Mouse (Mus musculus): ENCODE data around the gene Ankrd33.

The Ankrd33 gene

DNA sequence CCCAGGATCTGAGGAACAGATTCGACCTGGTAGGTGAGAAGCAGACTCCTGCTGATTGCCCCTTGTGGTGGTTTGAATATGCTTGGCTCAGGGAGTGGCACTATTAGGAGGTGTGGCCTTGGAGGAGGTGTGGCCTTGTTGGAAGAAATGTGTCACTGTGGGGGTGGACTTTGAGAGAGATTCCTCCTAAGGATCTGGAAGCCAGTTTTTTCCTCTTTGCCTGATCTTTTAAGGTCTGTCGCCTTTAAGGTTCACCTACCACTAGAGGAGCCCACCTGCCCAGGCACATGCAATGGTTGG, 6.7 kb downstream of the Ankrd33 start:
- in situ Hi-C loops (cut with MboI, MseI) = loop anchor here (5.0 kb wide), 1 partner anchor 565 kb away; no protein-coding TSS in a partner anchor

DNA sequence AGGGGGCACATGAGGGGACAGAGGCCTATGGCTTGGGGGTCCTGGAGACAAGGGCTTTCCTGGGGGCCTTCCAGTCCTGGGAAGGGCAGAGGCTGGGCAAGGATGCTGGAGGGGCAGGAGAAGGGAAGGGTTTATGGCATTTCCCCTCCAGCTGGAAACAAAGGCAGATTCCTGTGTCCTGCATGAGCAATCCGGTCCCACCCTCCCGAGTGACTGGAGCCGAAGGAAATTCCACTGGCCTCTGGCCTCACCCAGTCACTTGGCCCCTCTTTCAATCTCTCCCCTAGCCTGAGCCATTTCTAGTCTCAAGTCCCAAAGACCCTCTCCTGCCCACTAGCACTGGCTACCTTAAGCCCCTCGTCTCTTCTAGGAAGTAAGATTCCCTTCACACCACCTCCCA, 7.6 kb downstream of the Ankrd33 start:
- in situ Hi-C loops (cut with MboI, MseI) = loop anchor here (5.0 kb wide), 1 partner anchor 564 kb away; no protein-coding TSS in a partner anchor

DNA sequence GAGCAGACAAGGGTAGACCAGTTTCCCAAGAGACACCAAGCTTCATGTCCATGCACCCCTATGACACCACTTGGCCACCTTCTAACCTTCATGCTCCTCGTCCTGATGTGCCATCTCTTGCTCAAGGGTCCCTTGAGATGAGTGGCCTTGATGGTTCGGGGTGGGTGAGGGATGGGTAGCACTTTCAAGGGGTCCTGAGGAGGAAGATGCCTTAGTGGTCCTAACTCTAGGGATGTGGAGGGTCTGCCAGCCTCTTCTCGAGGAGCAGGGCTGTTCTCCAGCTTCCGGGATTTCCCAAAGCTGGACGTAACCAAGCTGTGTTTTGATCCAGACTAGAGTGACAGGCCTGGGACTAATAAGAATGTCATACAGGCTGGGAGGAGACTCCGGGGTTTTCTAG, 10.0 kb downstream of the Ankrd33 start:
- in situ Hi-C loops (cut with MboI, MseI) = no loop called here

DNA sequence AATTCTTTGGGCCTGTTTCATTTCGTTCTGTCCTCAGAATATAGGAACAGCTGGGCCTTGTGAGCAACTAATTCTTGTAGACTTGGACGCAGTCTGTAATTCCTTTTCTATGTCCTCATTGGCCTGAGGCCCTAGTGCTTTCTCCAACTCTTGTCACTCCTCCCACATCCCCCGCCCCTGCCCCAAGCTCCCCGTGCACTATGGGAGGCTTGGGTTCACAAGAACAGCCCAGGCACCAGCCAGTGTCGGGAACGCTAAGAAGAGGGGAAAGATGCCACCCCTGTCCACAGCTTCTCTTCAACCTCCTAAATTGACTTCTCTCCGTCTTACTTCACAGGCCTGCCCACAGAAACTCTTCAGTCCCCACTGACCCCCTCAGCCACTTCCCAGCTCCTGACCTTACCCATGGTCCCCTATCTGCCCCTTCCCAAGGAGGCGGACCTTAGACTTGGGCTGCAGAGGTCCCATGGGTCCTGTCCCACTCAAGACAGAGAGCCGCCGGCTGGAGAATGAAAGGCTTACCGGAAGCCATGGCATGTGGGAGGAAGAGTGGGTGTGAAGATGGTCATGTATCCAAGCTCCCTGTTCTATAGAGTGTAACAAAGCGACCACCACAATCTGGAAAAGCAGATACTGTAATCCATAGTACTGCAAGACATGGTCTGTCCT, 11.5 kb downstream of the Ankrd33 start:
- in situ Hi-C loops (cut with MboI, MseI) = no loop called here

DNA sequence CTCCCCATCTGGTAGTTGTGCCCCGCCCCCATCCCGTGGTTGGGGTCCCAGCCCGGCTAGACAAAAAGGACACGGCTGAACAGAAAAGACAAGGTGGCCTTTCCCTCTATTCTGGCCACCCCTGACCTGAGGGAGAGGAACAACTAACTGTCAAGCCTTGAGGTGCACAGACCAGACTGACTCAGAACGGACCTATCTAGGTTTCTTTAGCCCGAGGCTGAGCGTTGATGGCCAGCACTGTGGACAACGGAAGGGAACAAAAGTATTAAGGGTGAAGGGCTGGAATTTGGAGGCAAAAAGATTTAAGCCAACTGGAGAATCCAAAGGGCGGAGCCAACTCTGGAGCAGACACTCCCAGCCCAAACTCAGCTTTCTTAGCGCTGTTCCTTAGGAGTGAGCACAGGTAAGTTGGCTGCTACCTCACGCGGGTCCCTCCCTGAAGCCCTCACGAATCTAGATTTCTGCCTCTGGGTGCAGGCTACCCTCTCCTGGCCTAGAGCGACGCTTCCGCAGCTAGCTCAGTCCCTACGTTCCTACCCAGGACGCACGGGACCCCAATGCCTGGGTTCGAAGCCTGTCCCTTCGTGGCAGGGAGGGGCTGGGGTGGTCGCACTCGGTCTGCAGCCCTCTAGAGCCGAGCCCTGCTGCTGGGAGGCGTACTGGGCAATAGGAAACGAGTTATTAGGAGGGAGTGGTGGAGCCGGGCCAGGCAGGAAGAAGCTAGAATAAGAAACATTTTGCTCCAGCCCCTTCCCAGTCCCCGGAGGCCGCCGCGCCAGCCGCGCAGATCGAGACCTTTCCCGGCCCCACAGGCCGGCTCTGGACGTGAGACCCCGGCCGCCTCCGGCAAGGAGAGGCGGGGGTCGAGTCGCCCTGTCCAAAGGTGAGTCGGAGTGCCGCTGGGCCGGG, 12.9 kb downstream of the Ankrd33 start, which contains the start of gene Acvrl1:
Acvrl1 (plus strand) TSS at position 342 of the 909 bp plus-strand sequence.
- in situ Hi-C loops (cut with MboI, MseI) = no loop called here

DNA sequence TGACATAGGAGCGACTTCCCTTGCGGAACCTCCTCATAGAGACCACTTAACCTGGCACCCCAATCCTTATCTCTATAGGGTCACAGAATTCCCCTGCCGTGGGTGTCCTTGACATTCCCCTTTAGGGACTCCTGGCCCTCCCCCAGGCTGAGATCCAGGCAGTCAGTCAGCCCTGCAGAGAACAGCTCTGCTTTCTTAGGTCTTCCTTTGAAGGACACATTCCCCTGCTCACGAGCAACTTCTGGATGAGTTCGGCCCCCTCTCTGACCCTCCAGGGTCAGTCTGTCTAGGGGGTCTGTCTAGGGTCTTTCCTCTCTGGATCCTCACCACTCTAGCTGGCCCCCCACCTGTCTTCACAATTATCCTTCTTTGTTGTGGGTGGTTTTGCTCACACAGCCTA, 13.9 kb downstream of the Ankrd33 start:
- in situ Hi-C loops (cut with MboI, MseI) = no loop called here

DNA sequence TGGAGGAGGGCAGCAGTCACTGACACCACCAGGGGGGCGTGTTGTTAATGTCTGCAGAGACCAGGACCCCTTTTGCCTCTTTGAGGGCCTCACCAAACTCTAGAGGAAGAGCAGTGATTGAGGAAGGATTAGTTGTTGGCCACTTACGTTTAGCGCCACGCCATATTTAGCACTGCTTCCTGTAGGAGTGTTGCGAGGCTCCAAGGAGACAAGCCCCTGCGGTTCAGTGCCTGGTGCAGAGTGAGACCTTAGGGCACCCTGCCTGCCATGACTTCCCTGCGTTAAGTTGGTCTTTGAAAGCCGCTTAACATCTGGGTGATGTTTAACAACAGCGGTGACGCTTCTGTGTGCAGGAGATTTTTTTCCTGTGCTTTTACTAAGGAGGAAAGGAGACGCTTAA, 15.9 kb downstream of the Ankrd33 start:
- in situ Hi-C loops (cut with MboI, MseI) = no loop called here

DNA sequence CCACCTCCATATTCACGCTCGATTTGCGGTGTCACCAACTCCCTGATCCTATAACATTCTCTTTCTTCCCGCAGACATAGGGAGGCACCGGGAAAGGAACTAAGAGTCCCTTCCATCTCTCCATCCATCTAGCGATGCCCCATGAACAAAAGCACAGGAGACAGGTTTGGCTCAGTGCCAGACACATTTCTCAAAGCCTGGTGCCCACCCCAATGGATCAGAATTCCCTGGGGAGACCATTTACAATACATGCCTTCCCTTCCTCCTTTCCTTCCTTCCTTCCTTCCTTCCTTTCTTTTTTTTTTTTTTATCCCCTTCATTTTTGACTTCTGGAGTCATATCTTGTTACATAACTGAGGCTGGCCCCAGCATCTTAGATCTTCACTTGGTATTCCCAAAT, 16.5 kb downstream of the Ankrd33 start:
- in situ Hi-C loops (cut with MboI, MseI) = no loop called here

DNA sequence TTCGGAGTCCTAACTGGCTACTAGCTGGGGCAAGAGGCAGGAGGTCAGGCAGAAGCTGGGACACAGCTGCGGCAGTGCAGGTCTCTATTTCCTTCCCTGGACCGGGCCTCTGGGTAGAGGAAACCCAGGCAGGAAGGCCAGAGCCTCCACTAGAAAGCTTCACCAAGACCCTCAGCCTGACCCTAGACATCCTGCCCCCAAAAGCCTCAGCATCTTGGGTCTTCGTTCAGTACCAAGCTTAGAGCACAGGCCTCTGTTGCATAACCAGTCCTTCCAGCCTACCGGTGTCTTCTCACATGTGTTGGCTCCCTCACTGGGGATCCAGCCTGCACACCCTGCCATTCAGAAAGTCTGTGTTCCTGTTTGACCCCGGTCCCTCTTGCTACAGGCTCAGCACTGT, 17.2 kb downstream of the Ankrd33 start:
- in situ Hi-C loops (cut with MboI, MseI) = no loop called here

DNA sequence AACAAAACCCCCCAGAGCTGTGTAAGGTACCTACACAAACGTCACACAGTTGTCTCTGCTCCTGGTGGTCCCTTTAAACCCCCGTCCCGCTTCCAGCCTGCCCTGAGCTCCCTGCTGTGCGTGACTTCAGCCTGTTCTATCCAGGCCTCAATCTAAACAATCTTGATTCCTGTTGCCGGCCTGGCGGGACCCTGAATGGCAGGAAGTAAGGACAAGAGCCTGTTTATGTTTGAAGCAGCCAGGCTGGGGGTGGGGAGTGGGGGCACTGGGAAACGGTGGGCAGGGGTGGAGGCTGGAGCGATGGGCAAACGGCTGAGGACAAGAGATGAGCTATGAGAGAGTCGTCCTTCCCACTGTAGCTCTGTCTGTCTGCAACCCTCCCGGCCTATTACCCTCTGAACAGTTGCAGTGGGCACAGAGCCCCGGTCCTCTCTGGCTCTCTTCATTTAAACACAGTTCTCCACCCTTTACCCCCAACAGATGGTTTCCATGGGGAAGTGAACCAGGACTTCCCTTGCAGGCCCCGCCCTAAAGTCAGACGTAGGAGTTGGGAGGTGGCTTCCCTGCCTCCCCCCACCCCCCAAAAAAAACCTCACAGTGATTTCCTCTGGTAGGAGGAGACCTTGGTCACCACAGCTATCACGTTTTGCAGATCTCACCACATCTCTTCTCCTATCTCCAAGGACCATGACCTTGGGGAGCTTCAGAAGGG, 18.6 kb downstream of the Ankrd33 start:
- in situ Hi-C loops (cut with MboI, MseI) = no loop called here

DNA sequence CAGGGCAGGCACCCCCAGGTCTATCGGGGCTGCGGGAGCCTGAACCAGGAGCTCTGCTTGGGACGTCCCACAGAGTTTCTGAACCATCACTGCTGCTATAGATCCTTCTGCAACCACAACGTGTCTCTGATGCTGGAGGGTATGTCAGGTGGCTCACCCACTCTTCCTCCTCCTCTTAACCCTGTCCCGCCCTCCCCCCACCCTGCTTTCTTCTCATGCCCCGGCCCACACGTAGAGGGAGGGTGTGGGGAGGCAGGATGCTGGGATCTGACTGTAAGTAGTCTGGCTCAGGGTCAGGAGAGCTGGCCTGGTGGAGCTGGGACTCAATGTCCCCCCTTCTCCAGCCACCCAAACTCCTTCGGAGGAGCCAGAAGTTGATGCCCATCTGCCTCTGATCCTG, 19.9 kb downstream of the Ankrd33 start:
- in situ Hi-C loops (cut with MboI, MseI) = no loop called here

DNA sequence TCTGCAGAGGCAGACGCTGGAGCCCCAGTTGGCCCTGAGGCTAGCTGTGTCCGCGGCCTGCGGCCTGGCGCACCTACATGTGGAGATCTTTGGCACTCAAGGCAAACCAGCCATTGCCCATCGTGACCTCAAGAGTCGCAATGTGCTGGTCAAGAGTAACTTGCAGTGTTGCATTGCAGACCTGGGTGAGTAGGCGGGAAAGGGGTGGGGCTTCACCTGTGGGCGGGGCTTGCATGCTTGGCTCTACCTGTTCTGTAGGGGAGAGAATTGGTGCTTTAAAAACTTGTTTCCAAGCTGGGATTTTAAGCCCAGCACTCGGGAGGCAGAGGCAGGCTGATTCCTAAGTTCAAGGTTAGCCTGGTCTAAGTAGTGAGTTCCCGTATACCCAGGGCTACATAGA, 21.9 kb downstream of the Ankrd33 start:
- in situ Hi-C loops (cut with MboI, MseI) = no loop called here

DNA sequence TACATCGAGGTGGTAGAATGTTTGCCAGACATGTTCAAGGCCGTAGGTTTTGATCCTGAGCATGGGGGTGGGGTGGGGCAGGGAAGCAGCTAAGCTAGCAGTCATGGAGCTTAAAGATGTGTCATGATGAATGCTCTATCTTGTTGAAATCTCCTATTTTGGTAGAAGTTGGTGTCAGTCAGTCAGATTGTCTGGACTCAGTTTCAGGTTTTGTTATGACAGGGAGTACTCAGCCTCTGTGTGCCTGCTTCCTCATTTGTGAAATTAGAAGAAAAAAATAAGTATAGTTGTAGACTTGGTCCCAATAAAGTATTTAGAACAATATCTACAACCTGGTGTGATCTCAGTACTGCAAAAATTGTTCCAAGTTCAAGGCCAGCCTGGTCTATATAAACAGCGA, 23.1 kb downstream of the Ankrd33 start:
- in situ Hi-C loops (cut with MboI, MseI) = no loop called here

DNA sequence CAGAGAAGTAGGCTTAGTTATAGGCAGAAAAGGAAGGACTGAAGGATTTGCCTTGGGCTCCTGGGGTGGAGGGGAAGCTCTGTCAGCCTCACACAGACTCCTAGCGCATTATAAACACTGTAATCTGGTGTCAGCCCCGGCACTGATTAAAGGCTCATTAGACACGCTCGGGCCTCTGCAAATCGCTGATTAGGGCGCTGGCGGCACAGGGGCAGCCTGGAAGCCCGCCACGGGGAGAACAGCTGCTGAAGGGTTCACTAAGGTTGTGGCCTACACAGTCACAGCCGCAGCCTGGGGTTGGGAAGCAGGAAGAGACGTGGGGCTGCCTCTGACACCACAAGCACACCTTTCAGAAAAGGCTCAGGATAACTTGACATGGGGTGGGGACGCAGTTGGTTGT, 24.3 kb downstream of the Ankrd33 start:
- in situ Hi-C loops (cut with MboI, MseI) = no loop called here

DNA sequence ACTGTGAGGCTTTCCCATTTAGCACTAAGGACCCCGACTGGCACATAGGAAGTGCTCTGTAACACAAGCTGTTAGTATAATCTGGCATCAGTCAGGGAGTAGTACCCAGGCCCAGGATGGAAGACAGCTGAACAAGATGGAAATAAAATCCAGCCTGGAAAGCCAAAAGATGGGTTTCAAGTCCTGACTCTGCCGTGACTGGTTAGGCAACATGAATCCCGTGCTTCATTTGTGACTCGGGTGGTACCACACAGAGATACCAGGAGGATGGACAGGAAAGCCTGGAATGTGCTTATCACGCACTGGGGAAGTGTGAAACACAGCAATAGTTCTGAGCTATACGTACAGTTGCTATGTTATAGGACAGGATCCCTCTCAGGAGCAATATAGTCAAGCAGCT, 25.0 kb downstream of the Ankrd33 start:
- in situ Hi-C loops (cut with MboI, MseI) = no loop called here

DNA sequence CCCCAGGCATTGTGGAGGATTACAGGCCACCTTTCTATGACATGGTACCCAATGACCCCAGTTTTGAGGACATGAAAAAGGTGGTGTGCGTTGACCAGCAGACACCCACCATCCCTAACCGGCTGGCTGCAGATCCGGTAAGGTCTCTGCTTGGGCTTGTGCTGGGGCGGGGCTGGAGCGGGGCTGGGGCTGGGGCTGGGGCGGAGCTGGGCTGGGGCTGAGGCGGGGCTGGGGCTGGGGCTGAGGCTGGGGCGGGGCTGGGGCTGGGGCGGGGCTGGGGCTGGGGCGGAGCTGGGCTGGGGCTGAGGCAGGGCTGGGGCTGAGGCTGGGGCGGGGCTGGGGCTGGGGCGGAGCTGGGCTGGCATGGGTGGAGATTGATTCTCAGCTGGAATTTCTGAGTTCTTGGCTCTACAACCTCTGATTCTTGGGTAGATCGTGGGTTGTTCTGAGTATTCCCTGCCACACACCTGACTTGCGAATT, 25.5 kb downstream of the Ankrd33 start:
- in situ Hi-C loops (cut with MboI, MseI) = no loop called here

DNA sequence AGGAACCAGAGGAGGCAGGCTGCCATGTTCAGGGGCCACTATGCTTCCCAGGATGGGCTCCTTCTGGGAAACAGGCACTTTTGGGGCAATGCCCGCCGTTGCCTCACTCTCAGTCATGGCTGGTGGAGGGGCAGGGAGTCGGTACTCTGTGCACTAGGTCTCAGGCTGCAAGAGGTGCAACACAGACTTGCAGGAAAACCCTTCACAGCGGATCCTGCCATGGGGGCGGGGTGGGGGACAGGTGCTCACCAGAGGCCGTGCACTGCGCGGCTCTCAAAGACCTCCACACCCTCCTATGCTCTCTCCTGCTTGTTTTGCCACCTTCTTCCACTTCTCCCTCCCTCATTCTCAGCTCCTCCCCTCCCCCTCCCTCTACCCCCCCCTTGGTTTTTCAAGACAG, 27.1 kb downstream of the Ankrd33 start:
- in situ Hi-C loops (cut with MboI, MseI) = no loop called here

DNA sequence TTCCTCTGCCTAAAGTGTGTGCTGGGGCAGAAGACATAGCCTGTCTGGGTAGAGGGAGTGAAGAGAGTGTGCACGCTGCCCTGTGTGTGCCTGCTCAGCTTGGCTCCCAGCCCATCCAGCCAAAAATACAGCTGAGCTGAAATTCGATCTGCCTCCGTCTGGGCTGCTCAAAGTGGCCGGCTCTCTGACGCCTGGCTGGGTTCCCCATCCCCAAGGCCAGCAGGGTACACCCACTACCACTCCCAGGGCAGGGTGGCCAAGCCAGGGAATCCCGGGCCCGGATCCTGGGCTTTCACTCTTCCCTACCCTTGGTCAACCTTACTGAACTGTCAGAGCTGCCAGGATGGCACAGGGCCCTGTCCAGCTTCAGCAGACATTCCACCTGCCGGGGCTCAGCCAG, 27.9 kb downstream of the Ankrd33 start:
- in situ Hi-C loops (cut with MboI, MseI) = no loop called here

DNA sequence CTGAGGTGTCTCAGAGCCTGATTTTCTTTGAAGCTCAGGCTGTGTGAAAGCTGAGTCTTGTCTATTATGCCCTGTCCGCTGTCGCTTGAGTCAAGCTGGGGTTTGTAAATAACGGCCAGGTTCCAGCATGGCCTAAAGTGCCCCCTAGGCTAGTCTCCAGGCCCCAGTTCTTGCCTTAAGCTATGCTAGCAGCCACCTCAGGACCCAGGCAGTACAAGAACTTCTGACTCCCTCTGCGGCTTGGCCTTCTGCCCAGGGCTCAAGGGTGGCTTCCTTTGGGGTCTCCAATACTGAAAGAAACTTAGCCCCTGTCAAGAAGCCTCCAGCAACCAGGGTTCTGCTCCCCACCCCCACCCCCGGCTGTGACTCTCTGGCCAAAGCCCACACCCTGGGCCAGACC, 28.6 kb downstream of the Ankrd33 start:
- in situ Hi-C loops (cut with MboI, MseI) = no loop called here

DNA sequence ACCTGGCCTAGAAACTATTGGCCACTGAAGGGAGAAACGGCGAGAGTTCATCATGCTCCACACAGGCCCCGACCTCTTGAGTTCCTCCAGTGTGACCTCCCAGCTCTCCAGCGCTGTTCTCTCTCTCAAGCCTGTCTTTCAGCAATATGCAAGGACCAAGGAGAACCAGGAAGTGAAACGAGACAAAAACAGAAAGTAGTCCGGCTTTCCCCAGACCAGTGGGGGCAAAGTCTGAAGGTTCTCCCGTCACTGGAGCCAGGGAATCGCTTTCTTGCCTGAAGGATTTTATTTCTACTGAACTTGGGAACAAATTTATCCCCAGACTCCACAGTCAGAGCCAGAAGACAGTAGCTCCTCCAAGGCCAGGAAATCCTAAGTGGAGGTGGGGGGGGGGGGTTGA, 29.2 kb downstream of the Ankrd33 start:
- in situ Hi-C loops (cut with MboI, MseI) = loop anchor here (5.0 kb wide), 1 partner anchor 98 kb away; no protein-coding TSS in a partner anchor

DNA sequence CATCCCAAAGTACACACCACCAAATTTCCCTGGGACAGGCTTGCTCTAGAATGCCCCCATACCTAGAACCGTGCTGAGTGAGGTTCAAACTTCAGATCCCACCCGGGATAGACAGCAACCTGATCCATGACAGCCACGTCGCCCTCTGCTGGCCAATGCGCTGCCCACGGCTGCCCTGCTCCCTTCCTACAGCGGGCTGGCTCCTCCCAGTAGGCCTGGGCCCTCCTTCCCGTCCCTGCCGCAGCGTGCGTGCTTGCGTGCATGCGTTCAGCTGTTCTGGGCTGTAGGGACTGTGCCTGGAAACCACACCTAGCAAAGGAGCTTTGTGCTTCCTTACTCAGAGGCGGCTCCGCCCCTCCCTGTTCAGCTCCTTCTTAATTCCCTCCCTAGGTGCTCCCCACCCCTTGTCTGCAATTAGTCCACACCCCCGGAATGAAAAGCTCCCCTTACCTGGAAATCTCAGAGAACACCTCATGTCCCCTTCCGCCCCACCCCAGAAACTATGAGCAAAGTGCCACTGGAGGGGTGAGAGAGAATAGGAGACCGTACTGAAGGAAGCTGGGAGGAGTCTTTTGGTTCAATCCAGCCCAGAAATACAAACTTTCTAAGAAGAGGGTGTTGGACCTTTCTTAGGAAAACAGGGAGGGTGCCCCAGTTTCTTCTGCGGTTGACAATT, 30.0 kb downstream of the Ankrd33 start:
- in situ Hi-C loops (cut with MboI, MseI) = loop anchor here (5.0 kb wide), 1 partner anchor 97 kb away; no protein-coding TSS in a partner anchor

Data from T-helper 1 cell (primary cell).